Comparison of ENCODE assay signal across 19 mouse cellular contexts in genomic region chr9:86819366-86819765, GRCm38 (mm10).
DNase-seq lines count a peak whose midpoint lies in the region; ATAC-seq lines count a peak whose summit lies in the region.
"Had no signal": no experiment of that assay in that cellular context is flagged by ENCODE, and none has a peak within 500 bp of the region (broad histone marks: within the 10 kb centered on the region; RNA-seq: fewer than 3 reads in every experiment).

No protein-coding gene starts in this region.

- intact Hi-C loops in left cerebral cortex, postnatal 25 days (cut with DNase I), result no loop called here
- intact Hi-C loops in left cerebral cortex, postnatal 36 days (cut with DNase I), result no loop called here

- H3K9ac ChIP-seq in limb, embryonic 12.5 days (replicated peaks), result no peak overlapping the region
- no peak overlapping the region for H3K9ac ChIP-seq in limb, embryonic 13.5 days
- H3K9ac ChIP-seq: embryonic facial prominence, embryonic 12.5 days; forebrain, embryonic 13.5 days; forebrain, embryonic 15.5 days had no signal

- no peaks in the 10 kb centered on the region for H3K9me3 ChIP-seq in limb, embryonic 12.5 days
- no peaks in the 10 kb centered on the region for H3K9me3 ChIP-seq in limb, embryonic 10.5 days (replicated peaks)
- no peaks in the 10 kb centered on the region for H3K9me3 ChIP-seq in limb, embryonic 13.5 days
- H3K9me3 ChIP-seq: embryonic facial prominence, embryonic 10.5 days; embryonic facial prominence, embryonic 12.5 days; forebrain, embryonic 13.5 days; forebrain, embryonic 15.5 days had no signal

- H3K36me3 ChIP-seq in limb, embryonic 12.5 days, result no peaks in the 10 kb centered on the region
- H3K36me3 ChIP-seq in limb, embryonic 10.5 days, result no peaks in the 10 kb centered on the region
- H3K36me3 ChIP-seq in limb, embryonic 13.5 days, result no peaks in the 10 kb centered on the region
- H3K36me3 ChIP-seq: embryonic facial prominence, embryonic 10.5 days; embryonic facial prominence, embryonic 12.5 days had no signal

- H3K4me3 ChIP-seq in limb, embryonic 12.5 days (replicated peaks), result no peak overlapping the region
- H3K4me3 ChIP-seq in limb, embryonic 10.5 days, result no peak overlapping the region
- no peak overlapping the region for H3K4me3 ChIP-seq in limb, embryonic 13.5 days
- H3K4me3 ChIP-seq: embryonic facial prominence, embryonic 10.5 days; embryonic facial prominence, embryonic 12.5 days; forebrain, embryonic 13.5 days; forebrain, embryonic 15.5 days had no signal

- H3K27me3 ChIP-seq in limb, embryonic 12.5 days, result no peaks in the 10 kb centered on the region
- no peaks in the 10 kb centered on the region for H3K27me3 ChIP-seq in limb, embryonic 10.5 days (ENCODE audit: low read depth, poor library complexity, severe bottlenecking)
- no peaks in the 10 kb centered on the region for H3K27me3 ChIP-seq in limb, embryonic 13.5 days
- H3K27me3 ChIP-seq: embryonic facial prominence, embryonic 12.5 days; forebrain, embryonic 13.5 days; forebrain, embryonic 15.5 days had no signal

- ATAC-seq in limb, embryonic 12.5 days (ENCODE audit: insufficient number of reproducible peaks, insufficient read depth, low FRiP score, low TSS enrichment, low read depth), result peak; percentile 52; the same call in 1 of the 2 replicates
- peak; percentile 82 for ATAC-seq in limb, embryonic 13.5 days (ENCODE audit: low FRiP score, low read depth)
- ATAC-seq: activated CD4-positive, CD25-positive, alpha-beta regulatory T cell, adult 4 months; forebrain, embryonic 13.5 days; forebrain, embryonic 15.5 days; Patski had no signal

- no peak overlapping the region for H3K4me2 ChIP-seq in limb, embryonic 12.5 days
- no peak overlapping the region for H3K4me2 ChIP-seq in limb, embryonic 13.5 days (replicated peaks)
- H3K4me2 ChIP-seq: embryonic facial prominence, embryonic 12.5 days; forebrain, embryonic 13.5 days; forebrain, embryonic 15.5 days had no signal

- H3K4me1 ChIP-seq in limb, embryonic 12.5 days (replicated peaks), result no peaks in the 10 kb centered on the region
- H3K4me1 ChIP-seq in limb, embryonic 10.5 days, result no peaks in the 10 kb centered on the region
- peaks cover 5% of the 10 kb centered on the region; the same call in 1 of the 2 replicates for H3K4me1 ChIP-seq in limb, embryonic 13.5 days
- H3K4me1 ChIP-seq: embryonic facial prominence, embryonic 10.5 days; embryonic facial prominence, embryonic 12.5 days; forebrain, embryonic 13.5 days; forebrain, embryonic 15.5 days had no signal

- no peak for DNase-seq in limb, embryonic 10.5 days (ENCODE audit: low spot score)
- DNase-seq in left cerebral cortex, postnatal 25 days (ENCODE audit: low spot score in 2 of 2), result no peak
- no peak for DNase-seq in left cerebral cortex, postnatal 36 days (ENCODE audit: low spot score in 2 of 2)
- DNase-seq: adrenal gland, adult 8-10 months; adrenal gland, postnatal 14 days; adrenal gland, postnatal 36 days; cerebellum, adult 11-12 months; cerebellum, adult 2 months; cerebellum, adult 9-10 months; cerebellum, postnatal 10 days; cerebellum, postnatal 25 days had no signal

- WGBS in limb, embryonic 12.5 days, result 51% methylated on average over 5 of the region's 5 CpGs
- 83% methylated on average over 5 of the region's 5 CpGs for WGBS in limb, embryonic 10.5 days
- 42% methylated on average over 5 of the region's 5 CpGs for WGBS in limb, embryonic 13.5 days

- no peak overlapping the region for H3K27ac ChIP-seq in limb, embryonic 12.5 days
- no peak overlapping the region for H3K27ac ChIP-seq in limb, embryonic 10.5 days
- peak overlapping the region; percentile 7; the same call in 1 of the 2 replicates for H3K27ac ChIP-seq in limb, embryonic 13.5 days
- H3K27ac ChIP-seq: embryonic facial prominence, embryonic 10.5 days; embryonic facial prominence, embryonic 12.5 days; forebrain, embryonic 13.5 days; forebrain, embryonic 15.5 days had no signal
